Mouse (Mus musculus) large intestine, adult 2 months (tissue): ENCODE results near the gene Tsn. TPM values are rescaled to one million over a fixed set of nuclear protein-coding genes. Genes with fewer than 3 reads are reported as not detected.

Source experiments
- polyA plus RNA-seq: library from polyadenylated mRNA; depleted of rRNA; stranded (reverse); fragments of >200 nt; gene quantifications from 2 replicates; pipeline ENCODE4 v1.2.3, GENCODE M21; 2012; rRNA removed

Tsn gene
- polyA plus RNA-seq, 1 experiment: 30.0 TPM

Other genes with a start within 250 kb of the Tsn start
- not detected in 2 replicates for gene Gm29106, start 135.2 kb downstream of the Tsn start, polyA plus RNA-seq
- gene Nifk, start 10.1 kb upstream of the Tsn start, polyA plus RNA-seq: 8.1 and 10.5 TPM in 2 replicates
- gene Clasp1, start 77.3 kb upstream of the Tsn start, polyA plus RNA-seq: 9.8 and 12.0 TPM in 2 replicates